Mouse (Mus musculus) small intestine, adult 2 months (tissue): ENCODE results near the gene Mettl7a1. TPM values are rescaled to one million over a fixed set of nuclear protein-coding genes. Genes with fewer than 3 reads are reported as not detected.
"Not testable (repeated sequence)": the region's sequence is repeated elsewhere in the genome, so short reads cannot be mapped to it uniquely, and the experiment has no call there.

Experiments used
- H3K27ac ChIP-seq: fragments of 200-500 bp; 2 replicates; pipeline ENCODE4 v1.5.1; 2012; ENCODE audit warnings: low read depth, low read length, control low read depth, inconsistent platforms; ENCODE audit not compliant: insufficient read depth
- H3K27me3 ChIP-seq: fragments of 200-500 bp; 2 replicates; pipeline ENCODE4 v1.6.1; 2012; ENCODE audit warnings: mild to moderate bottlenecking, moderate library complexity, low read length, inconsistent platforms; ENCODE audit not compliant: control insufficient read depth, insufficient read depth
- H3K36me3 ChIP-seq: fragments of 200-500 bp; 2 replicates; pipeline ENCODE4 v1.6.1; 2012; ENCODE audit warnings: mild to moderate bottlenecking, low read length, control low read depth, inconsistent platforms; ENCODE audit not compliant: control insufficient read depth, insufficient read depth
- H3K4me1 ChIP-seq: fragments of 200-500 bp; 2 replicates; pipeline ENCODE4 v1.6.1; 2012; ENCODE audit warnings: low read length, inconsistent platforms, mixed read lengths; ENCODE audit not compliant: control insufficient read depth, insufficient read depth, insufficient read length
- H3K4me3 ChIP-seq: fragments of 200-500 bp; 2 replicates; pipeline ENCODE4 v1.5.1; 2012; ENCODE audit warnings: low read depth, mild to moderate bottlenecking, control low read depth, inconsistent platforms, low read length, moderate library complexity
- CTCF ChIP-seq: fragments of 200-500 bp; IDR thresholded peaks from 2 replicates; pipeline ENCODE4 v1.5.1; 2012; ENCODE audit warnings: low read depth, mild to moderate bottlenecking, control low read depth, inconsistent platforms, low read length, moderate library complexity, mixed read lengths; ENCODE audit not compliant: insufficient replicate concordance, insufficient read length; ENCODE audit errors: extremely low read depth
- POLR2A ChIP-seq: fragments of 200-500 bp; IDR thresholded peaks from 2 replicates; pipeline ENCODE4 v1.6.1; 2012; ENCODE audit warnings: low read depth, mild to moderate bottlenecking, control low read depth, inconsistent platforms, low read length, moderate library complexity
- WGBS: fragments of 180-500 bp; shearing (Covaris S2); methylation state at CpG from one replicate; pipeline ENCODE4 v1.1.7; 2018; 5-methylcytosine and 5-hydroxymethylcytosine counted together
- polyA plus RNA-seq: library from polyadenylated mRNA; depleted of rRNA; stranded (reverse); fragments of >200 nt; gene quantifications from 2 replicates; pipeline ENCODE4 v1.2.3, GENCODE M21; 2012

Mettl7a1 gene
- polyA plus RNA-seq, 1 experiment, result 16.4 TPM

- Histone ChIP-seq H3K36me3 (no peaks in the 10 kb centered on the region), H3K4me1 (0 out of 2 replicates have a peak, but pooled peaks cover 1% of the 10 kb centered on the region), H3K27me3 (no peaks in the 10 kb centered on the region), H3K4me3 (no peak within 1 kb of the TSS), H3K27ac (no peak within 1 kb of the TSS)
- no peak for TF ChIP-seq POLR2A
- no peak for TF ChIP-seq CTCF
- whole genome bisulfite sequencing, result 79% methylated on average over 10 of the region's 10 CpGs
These were observed 30.7 kb downstream of the Mettl7a1 start, which contains the start of gene Mettl7a3 for GRCm38 (mm10) chr15:100334629-100335028. TSS of gene Mettl7a3 (plus strand) at chr15:100334929.

DNA sequence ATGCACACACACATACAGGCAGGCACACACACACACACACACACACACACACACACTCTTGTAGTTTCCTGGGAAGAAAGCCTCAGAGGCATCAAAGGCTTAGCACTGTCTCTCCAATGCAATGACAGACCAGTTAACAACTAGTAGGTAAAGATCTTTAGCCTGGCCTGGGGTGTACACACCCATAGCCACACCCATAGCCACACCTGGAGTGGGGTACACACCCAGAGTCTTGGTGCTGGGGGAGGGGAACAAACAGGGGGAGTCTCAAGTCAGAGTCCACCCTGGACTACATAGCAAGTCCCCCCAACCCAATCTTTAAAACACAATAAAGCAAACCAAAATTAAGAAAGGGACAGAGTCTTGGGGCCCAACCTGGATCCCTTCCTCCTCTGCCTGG is 33.4 kb downstream of the Mettl7a1 start:
- not testable (repeated sequence) for H3K4me1 ChIP-seq, H3K4me3 ChIP-seq, H3K27me3 ChIP-seq, H3K36me3 ChIP-seq, H3K27ac ChIP-seq

DNA sequence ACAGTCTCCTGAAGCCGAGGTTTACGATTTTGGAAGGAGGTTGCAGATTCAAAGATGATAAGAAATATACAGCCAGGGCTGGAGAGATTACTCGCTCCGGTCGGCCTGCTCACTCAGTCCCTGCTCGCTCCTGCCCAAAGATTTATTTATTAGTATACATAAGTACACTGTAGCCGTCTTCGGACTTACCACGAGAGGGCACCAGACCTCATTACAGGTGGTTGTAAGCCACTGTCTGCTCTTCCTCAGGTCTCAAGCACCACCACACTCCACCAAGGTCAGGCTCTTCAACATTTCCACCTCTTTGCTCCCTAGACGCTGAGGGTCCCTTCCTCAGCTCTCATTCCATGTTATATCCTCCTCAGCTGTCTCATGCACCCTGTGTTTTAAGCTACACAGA is 33.9 kb downstream of the Mettl7a1 start:
- H3K36me3 ChIP-seq, H3K4me1 ChIP-seq, H3K27me3 ChIP-seq, H3K4me3 ChIP-seq, H3K27ac ChIP-seq: not testable (repeated sequence)
- TF ChIP-seq CTCF, result peak; percentile 11; the same call in 1 of the 2 replicates
- 7% methylated on average over 10 of the region's 10 CpGs for WGBS

DNA sequence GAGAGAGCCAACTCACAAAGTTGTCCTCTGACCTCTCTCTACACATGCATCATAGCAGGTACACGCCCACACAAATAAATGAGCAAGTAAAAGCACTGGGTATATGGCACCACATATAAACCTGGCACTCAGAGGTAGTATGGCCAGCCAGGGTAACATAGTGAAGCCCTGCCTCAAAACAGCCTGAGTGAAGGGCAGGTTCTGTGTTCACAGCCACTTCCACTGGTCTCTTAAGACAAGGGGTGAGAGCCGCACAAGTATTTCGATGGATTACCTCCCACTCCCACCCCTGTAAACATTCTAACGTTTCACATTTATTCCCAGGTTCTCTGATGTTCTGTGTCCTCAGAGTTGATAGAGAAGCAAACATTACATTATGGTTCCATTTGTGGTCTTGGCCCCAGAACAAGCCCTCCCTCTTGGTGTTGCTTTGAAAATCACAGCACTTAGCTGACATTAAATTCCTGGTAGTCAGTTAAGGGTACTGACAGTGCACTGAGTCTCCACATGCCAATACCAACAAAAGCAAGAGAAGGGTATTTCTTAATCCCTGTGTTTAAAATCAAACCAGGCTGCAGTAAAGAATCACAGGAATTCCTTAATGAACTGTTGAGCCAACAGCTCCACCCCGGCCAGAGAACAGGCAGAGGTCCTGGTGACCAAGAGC is 37.5 kb downstream of the Mettl7a1 start:
- not testable (repeated sequence) for H3K36me3 ChIP-seq, H3K27me3 ChIP-seq, H3K27ac ChIP-seq, H3K4me1 ChIP-seq, H3K4me3 ChIP-seq
- 69% methylated on average over 5 of the region's 5 CpGs for WGBS

DNA sequence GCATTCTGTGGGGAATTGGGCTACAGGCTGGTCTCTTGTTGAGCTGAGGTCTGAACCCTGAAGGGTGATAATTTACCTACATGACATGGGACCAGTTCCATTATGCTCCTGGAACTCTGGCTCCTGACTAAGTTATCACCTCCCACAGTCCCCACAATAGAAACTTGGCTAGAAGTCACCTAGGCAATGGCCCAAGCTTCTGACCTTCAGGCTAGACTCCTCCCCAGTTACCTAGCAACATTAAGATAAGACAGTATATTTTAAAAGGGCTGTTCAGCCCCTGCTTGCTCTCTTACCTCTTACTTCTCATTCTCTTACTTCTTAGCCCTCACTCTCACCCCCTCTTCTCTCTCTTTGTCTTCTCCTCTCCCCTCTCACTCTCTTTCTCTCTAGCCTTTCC is 41.5 kb downstream of the Mettl7a1 start:
- H3K27ac ChIP-seq, result no peak overlapping the region
- H3K4me1 ChIP-seq, result no peaks in the 10 kb centered on the region
- H3K36me3 ChIP-seq, result no peaks in the 10 kb centered on the region
- TF ChIP-seq POLR2A, result no peak
- no peak for TF ChIP-seq CTCF
- no peak overlapping the region for H3K4me3 ChIP-seq
- H3K27me3 ChIP-seq, result peaks cover 6% of the 10 kb centered on the region

DNA sequence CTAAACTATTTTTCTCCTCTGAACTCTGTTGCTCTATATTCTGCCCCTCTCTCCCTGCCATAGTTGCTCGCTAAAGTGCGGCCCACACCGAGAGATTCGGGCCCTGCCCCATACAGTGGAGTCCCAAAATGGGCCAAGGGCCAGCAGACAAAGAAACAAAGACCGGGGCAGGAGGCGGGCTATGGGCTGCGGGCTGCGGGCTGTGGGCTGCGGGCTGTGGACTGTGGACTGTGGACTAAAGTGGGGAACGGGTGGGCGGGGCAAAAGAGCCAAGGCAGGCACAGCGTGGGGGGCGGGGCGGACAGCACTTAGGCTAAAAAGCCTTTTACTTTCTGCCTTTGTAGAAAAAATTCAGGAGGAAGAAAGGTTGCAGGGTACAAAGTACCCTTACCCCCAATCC is 42.8 kb downstream of the Mettl7a1 start:
- 45% methylated on average over 14 of the region's 14 CpGs for WGBS
- TF ChIP-seq POLR2A (no peak), CTCF (no peak)
- Histone ChIP-seq H3K36me3 (no peaks in the 10 kb centered on the region), H3K4me3 (no peak overlapping the region), H3K27ac (no peak overlapping the region), H3K4me1 (no peaks in the 10 kb centered on the region), H3K27me3 (peaks cover 14% of the 10 kb centered on the region)

DNA sequence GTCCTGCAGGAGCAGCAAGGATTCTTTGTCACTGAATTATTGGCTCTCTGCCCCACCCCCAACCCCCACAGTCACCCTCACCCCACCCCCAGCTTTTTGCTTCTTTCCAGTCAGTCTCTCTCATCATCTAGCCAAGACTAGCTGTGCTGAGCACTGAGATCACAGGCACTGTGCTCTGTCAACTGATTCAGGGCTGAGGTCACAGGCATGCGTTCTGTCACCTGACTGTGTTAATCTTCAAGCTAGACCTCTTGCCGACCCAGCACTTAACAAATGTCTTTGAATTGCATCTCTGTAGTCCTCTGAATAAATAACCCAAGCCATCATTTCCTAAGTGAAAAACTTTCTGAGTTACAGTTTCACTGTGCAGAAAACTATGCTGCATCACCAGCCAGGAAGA is 45.6 kb downstream of the Mettl7a1 start:
- TF ChIP-seq POLR2A, result no peak
- no peak for TF ChIP-seq CTCF
- 46% methylated on average over 2 of the region's 2 CpGs for WGBS
- H3K36me3 ChIP-seq, result no peaks in the 10 kb centered on the region
- H3K27me3 ChIP-seq, result peaks cover 18% of the 10 kb centered on the region
- H3K4me3 ChIP-seq, result no peak overlapping the region
- no peak overlapping the region for H3K27ac ChIP-seq
- H3K4me1 ChIP-seq, result no peaks in the 10 kb centered on the region

- WGBS, result 51% methylated on average over 6 of the region's 6 CpGs
- H3K27me3 ChIP-seq, result peaks cover 15% of the 10 kb centered on the region
- no peak overlapping the region for H3K4me3 ChIP-seq
- no peak overlapping the region for H3K27ac ChIP-seq
- no peaks in the 10 kb centered on the region for H3K36me3 ChIP-seq
- no peak for TF ChIP-seq CTCF
- no peak for TF ChIP-seq POLR2A
- no peaks in the 10 kb centered on the region for H3K4me1 ChIP-seq
These were observed 47.6 kb downstream of the Mettl7a1 start for GRCm38 (mm10) chr15:100351501-100352060.
